Mouse (Mus musculus): ENCODE data around the gene Nus1.

Nus1 gene

GRCm38 (mm10) chr10:52417299-52417997 lies at the start of gene Nus1:
Gene Nus1, plus strand, starts transcription at chr10:52417547.
- in situ Hi-C loops (cut with MboI, MseI) = loop anchor here (5.0 to 10.0 kb wide), 2 partner anchors 35 to 1187 kb away; partner anchors contain the start of gene Gopc (in 1 of the 2)

DNA sequence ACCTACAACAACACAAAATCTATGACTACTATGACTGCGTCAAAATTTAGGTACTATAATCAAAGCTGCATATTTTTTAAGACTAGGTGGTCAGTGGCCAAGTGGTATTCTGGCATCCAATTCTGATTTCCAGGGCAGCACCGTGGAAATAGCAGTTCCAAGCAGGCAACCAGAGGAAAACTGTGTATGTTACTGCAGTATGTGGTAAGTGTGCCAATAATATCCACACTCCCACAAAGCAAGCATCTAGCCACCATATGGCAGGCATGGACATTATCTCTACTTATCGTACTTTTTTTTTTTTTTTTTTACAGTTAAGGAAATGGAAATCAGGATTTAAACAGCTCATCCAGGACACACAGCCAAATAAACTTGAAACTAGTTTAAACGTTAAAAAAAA lies 49.0 kb upstream of the Nus1 start:
- in situ Hi-C loops (cut with MboI, MseI) = no loop called here

- in situ Hi-C loops (cut with MboI, MseI) = loop anchor here in 1 of 2 experiments (10.0 kb wide), 1 partner anchor 159 kb away; no protein-coding TSS in a partner anchor
These were observed 43.5 kb upstream of the Nus1 start for GRCm38 (mm10) chr10:52373834-52374233.

- in situ Hi-C loops (cut with MboI, MseI) = loop anchor here in 1 of 2 experiments (10.0 to 25.0 kb wide), 2 partner anchors 160 to 1462 kb away; no protein-coding TSS in a partner anchor
These were observed 42.7 kb upstream of the Nus1 start for GRCm38 (mm10) chr10:52374651-52375050.

DNA sequence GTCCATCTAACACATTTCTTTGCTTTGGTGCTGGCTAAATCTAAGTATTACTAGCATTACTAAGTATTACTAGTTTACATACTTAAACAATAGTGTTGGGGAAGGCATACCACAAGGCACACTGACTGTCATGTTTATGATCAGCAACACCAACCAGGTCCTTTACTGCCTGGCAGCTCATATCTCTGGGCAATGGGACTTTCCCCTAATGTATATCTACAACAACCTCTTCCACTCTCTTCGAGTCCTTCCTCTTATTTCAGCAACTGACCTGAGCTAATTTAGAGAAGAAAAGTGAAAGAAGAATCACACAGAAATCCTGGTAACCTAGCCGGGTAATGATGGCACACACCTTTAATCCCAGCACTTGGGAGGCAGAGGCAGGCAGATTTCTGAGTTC lies 40.9 kb upstream of the Nus1 start:
- in situ Hi-C loops (cut with MboI, MseI) = loop anchor here in 1 of 2 experiments (10.0 to 25.0 kb wide), 2 partner anchors 162 to 1464 kb away; no protein-coding TSS in a partner anchor

DNA sequence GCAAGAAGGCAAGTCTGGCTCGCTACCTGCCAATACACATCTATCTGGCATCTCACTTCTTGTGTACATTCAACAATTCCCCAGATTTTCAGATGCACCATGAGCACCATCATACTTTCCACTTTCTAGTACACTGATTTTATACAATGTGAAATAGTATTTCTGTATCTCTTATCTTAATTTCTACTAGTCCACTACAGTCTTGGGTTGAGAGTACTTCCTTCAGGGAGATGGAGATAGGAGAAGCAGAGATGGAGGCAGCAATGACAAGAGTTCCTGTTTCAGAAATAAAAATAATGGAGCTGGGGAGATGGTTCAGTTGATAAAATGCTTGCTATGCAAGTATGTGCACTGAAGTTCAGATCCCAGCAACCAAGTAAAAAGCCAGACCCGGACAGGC lies 39.5 kb upstream of the Nus1 start:
- in situ Hi-C loops (cut with MboI, MseI) = loop anchor here in 1 of 2 experiments (10.0 to 25.0 kb wide), 2 partner anchors 163 to 1466 kb away; no protein-coding TSS in a partner anchor

DNA sequence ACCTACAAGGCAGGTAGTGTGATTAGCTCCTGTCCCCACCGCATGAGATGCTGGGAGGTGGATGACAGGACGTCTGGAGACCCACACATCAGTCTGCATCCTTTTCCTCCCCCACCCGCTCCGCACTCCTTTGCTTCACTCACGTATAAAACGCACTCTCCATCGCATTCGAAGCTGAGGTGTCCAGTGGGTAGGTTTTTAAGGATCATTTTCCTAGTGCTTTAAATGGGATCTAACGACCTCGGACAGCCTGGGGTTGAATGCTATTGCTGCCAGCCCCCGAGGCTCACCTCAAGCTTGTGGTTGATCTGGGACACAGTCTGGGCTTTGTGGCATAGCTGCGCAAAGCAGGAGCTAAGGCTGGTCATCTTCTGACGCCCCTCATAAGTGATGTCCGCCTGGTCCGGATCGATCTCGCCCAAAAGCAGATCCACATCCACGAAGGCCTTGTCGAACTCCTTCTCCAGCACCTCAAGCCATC lies 36.0 kb upstream of the Nus1 start:
- in situ Hi-C loops (cut with MboI, MseI) = loop anchor here (5.0 to 25.0 kb wide), 2 partner anchors 36 to 1469 kb away; partner anchors contain the start of gene Nus1 (in 1 of the 2)

GRCm38 (mm10) chr10:52381845-52382591 lies 35.3 kb upstream of the Nus1 start, which contains the start of gene Gopc:
Gene Gopc, minus strand, starts transcription at chr10:52382124.
- in situ Hi-C loops (cut with MboI, MseI) = loop anchor here (5.0 to 25.0 kb wide), 2 partner anchors 35 to 1470 kb away; partner anchors contain the start of gene Nus1 (in 1 of the 2)

GRCm38 (mm10) chr10:52383022-52383421 lies 34.3 kb upstream of the Nus1 start:
- in situ Hi-C loops (cut with MboI, MseI) = loop anchor here (5.0 to 25.0 kb wide), 2 partner anchors 34 to 1471 kb away; partner anchors contain the start of gene Nus1 (in 1 of the 2)

- in situ Hi-C loops (cut with MboI, MseI) = loop anchor here (5.0 to 25.0 kb wide), 2 partner anchors 34 to 1471 kb away; partner anchors contain the start of gene Nus1 (in 1 of the 2)
These were observed 33.8 kb upstream of the Nus1 start for GRCm38 (mm10) chr10:52383522-52383921.

GRCm38 (mm10) chr10:52384823-52385610 lies 32.3 kb upstream of the Nus1 start:
- in situ Hi-C loops (cut with MboI, MseI) = loop anchor here (5.0 to 25.0 kb wide), 4 partner anchors 32 to 1473 kb away; partner anchors contain the start of genes Dcbld1 (in 1 of the 2) and Nus1 (in 1 of the 2)

GRCm38 (mm10) chr10:52387192-52387591 lies 30.2 kb upstream of the Nus1 start:
- in situ Hi-C loops (cut with MboI, MseI) = loop anchor here (5.0 to 25.0 kb wide), 3 partner anchors 155 to 1475 kb away; partner anchors contain the start of gene Dcbld1 (in 1 of the 2)

DNA sequence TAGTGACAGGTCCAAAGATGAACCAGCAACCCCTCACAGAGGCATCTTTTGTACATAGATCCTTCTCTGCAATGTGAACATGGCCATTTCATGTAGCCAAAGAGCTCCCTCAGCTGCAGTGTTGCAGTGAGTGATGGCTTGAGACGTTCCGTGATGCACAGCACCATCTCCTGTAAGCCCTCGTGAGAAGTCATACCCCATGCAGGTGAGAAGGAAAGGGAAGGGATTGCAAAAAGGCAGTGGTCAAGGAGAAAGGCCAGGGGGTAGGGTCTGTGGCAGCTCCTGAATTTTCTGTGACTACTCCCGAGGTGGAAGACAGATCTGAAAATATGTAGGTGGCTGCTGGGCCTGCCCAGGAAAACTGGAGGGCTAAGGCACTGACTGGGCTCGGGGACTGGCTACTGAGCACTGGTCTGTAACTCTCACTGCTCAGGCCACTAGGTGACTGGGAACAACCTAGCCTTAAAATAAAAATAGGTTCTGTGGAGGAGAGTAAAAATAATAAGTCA lies 28.4 kb upstream of the Nus1 start, which contains the start of gene Nepn:
TSS of gene Nepn (plus strand) at position 51 of the 509 bp plus-strand sequence.
- in situ Hi-C loops (cut with MboI, MseI) = loop anchor here (5.0 to 25.0 kb wide), 3 partner anchors 157 to 1477 kb away; partner anchors contain the start of gene Dcbld1 (in 1 of the 2)

DNA sequence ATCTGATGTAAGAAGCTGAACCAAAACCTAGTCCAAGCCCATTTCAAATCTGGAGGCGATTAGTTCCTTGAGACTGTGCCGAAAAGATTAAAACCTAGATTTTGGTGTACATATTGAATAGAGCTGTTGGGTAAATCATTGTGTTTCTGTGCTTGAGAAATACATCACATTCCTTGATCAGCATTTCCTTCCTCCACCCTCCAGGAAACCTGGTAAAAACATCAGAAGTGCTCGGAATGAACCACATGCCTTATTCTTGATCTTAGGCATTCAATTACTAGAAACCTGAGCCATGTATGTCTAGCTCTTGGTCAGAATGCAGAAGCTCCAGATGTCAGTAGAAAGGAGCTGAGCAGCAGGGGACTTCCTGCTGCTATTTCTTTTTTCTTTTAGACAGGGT lies 27.9 kb upstream of the Nus1 start:
- in situ Hi-C loops (cut with MboI, MseI) = loop anchor here (5.0 to 25.0 kb wide), 3 partner anchors 157 to 1477 kb away; partner anchors contain the start of gene Dcbld1 (in 1 of the 2)

DNA sequence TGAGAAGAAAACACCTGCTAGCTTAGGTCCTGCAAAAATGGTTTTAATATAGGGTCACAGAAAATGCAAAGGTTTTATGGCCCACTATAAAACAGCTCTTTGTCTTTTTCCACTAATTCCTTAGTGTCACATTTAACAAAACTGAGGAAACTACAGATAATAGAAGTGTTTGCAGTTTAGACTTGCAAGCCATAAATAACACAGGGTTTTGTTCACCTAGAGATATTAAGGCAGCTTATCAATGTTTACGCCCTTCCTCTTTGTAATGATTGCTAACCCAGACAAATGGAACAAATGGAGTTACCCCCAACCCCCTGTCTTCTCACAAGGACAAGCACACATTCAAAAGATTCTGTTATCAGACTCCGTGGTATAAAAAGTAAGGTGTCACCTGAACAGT lies 26.1 kb upstream of the Nus1 start:
- in situ Hi-C loops (cut with MboI, MseI) = loop anchor here in 1 of 2 experiments (25.0 kb wide), 1 partner anchor 1479 kb away; no protein-coding TSS in a partner anchor

DNA sequence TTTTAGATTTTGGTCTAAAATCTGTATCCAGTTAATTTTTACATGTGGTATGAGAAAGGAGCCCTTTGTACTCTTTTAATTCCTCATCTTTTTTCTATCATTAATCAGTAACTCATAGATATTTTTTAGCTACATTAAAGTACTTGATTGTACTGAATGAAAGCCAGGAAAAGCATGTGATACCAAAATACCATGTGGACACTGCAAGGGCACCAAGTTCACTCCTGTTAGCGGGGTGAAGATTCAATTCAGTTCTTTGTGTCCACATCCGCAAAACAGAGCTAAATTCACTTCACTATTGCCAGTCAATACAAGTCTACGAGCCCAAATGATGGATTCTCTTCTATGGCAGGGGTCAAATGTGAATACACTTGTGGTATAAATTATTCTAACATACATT lies 20.7 kb upstream of the Nus1 start:
- in situ Hi-C loops (cut with MboI, MseI) = loop anchor here in 1 of 2 experiments (25.0 kb wide), 1 partner anchor 1484 kb away; no protein-coding TSS in a partner anchor

DNA sequence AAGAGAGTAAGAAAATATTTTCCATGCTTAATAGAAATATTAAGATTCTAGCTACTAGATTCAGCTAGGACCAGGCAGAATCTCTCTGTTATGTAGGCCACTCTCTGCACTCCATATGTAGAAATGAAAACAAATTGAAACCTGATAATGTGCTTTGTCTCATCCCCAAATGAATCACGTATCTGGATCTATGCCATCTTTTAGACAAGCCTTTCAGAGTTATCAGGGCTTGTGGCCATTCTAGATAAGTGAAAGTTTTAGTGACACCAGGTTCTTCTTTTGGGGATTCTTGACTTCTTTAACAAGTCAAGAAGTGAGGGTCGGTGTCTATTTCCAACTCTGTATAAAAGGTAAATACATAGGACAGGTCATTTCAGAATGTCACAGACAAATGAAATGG lies 18.6 kb upstream of the Nus1 start:
- in situ Hi-C loops (cut with MboI, MseI) = loop anchor here in 1 of 2 experiments (25.0 kb wide), 1 partner anchor 1486 kb away; no protein-coding TSS in a partner anchor

DNA sequence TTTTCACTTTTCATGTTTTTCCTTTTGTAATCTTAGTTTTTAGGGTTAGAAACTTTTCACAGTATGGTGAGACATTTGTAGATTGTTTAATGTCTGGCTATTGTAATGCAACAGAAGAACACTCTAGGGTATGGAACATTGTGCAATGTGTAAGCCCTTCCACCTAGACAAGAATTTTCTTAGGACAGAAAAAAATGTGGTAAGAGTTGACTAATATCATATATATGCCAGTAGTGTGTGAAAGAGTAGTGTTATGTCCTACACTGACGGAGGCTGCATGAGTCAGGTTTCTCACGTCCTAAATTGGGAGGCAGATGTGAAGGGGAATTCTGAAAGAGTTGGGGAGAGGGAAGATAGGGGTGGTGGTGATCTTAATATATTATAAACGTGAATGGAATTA lies 17.6 kb upstream of the Nus1 start:
- in situ Hi-C loops (cut with MboI, MseI) = loop anchor here in 1 of 2 experiments (25.0 kb wide), 1 partner anchor 1487 kb away; no protein-coding TSS in a partner anchor

DNA sequence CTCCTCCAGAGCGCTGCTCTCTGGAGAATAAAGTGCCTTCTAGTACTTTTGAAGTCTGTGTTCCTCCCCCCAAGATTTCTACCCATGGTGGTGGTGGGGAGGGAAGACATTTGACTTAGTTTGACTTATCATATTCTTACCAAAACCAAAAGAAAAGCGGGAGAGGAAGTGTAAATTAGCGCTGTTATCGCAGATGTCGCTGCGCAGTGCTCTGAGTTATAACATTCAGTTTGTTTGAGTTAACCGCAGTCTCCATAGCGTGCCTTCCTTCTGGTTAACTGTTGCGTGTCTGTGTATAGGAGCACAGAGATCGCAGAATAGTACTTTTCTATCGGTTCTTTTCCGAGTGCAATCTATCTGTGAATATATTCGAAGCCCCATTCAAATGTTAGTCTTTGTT lies 12.2 kb upstream of the Nus1 start:
- in situ Hi-C loops (cut with MboI, MseI) = no loop called here

DNA sequence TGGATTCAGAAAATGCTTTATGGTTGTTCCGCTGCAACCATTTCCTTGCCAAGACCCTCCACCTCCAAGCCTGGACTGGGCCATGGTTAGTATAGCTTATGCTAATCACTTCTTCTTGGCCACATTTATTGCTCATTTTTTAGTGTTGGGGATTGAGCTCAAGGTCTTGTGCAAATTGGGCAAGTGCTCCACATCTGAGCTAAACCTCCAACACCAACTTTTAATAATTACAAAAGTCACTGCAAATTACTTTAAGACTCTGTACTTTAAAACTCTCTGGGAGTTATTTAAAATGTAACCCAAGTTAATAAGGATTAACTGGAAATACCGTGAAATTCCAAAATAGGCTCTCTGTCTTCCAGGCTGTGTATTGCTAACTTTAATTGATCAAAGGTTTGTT lies 9.8 kb upstream of the Nus1 start:
- in situ Hi-C loops (cut with MboI, MseI) = no loop called here
